Mouse (Mus musculus): ENCODE measurements around the gene Sat1.
"Not testable (repeated sequence)": the region's sequence is repeated elsewhere in the genome, so short reads cannot be mapped to it uniquely, and the experiment has no call there.

Sat1 gene

GRCm38 (mm10) chrX:155216271-155216670, at the start of gene Sat1:
TSS of gene Sat1 (minus strand) at chrX:155216449.
- peak; percentile 85 to 88 for DNase-seq (ENCODE audit: low spot score in 2 of 2)

DNA sequence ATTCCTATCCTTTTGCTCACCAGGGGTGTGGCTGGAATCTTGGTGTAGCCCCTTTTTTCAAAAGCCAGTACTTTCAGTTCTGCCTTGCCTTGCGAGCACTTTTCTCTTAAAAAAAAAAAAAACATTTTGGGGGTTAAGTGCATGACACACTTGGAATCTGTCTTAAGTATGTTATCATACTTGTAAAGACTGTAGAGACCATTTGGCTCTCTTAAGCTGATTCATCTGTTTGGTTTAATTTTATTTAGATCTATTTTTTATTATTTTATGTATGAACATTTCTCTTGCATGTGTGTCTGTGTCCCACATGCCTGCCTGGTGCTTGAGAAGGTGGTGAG, 46.6 kb upstream of the Sat1 start:
- no peak for DNase-seq (ENCODE audit: low spot score in 2 of 2)

GRCm38 (mm10) chrX:155262235-155262914, 46.1 kb upstream of the Sat1 start, which contains the start of gene Acot9:
TSS of gene Acot9 (plus strand) at chrX:155262443.
- peak; percentile 74 to 85 for DNase-seq (ENCODE audit: low spot score in 2 of 2)

DNA sequence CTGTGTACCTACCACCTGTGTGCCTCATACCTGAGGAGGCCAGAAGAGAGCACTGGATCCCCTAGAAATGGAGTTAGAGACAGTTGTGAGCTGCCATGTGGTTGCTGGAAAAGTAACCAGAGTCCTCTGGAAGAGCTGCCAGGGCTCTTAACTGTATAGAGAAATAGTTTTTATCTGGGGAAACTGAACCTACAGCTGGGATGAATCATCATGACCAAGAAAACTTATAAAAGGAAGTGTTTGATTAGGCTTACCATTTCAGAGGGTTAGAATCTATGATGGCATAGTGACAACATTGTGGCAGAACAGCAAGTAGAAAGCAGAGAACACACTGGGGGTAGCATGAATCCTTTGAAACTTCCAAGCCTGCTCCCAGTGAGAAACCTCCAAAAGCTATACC, 40.6 kb upstream of the Sat1 start:
- no peak for DNase-seq (ENCODE audit: low spot score in 2 of 2)

GRCm38 (mm10) chrX:155218277-155218676, 2.0 kb upstream of the Sat1 start:
- no peak for DNase-seq (ENCODE audit: low spot score in 2 of 2)

GRCm38 (mm10) chrX:155215501-155216248, 574 bp downstream of the Sat1 start:
- DNase-seq (ENCODE audit: low spot score in 2 of 2) = peak in 1 of 2 experiments; percentile 6

DNA sequence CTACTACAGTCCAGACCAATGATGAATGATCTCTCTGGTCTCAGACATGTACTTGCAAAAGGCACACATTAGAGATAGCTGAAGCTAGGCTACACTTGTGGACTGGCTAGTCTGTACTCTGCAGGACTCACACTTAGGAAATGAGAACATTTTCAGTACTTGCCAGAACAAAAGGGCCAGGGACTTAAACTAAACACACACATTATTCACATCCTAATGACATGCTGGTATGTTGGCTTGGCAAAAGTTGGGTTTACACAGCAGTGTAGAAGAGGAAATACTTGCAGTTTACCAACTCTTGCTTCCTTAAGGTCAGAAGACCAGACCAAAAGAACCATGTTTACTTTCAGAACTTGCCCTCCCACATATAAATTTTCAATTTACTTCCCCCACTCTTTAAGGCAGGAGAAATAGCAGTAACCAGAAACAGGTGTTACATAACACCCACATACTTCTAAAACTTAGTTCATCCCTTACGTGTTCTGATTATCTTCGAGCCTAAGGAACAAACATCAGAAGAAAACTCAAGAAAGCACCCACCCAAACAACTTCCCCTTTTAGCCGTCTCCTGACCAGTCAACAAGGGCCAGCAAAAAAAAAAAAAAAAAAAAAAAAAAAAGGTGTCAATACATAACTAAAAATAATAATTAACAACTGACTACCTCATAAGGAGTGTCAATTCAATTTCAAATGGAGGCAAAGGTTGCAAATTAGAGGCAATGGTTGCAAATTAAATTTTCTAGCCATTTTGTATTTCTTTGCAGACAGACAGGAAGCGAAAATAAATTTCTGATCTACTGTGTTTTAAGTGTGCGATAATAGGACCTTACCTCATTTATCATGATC, 1.7 kb downstream of the Sat1 start:
- no peak for DNase-seq (ENCODE audit: low spot score in 2 of 2)

DNA sequence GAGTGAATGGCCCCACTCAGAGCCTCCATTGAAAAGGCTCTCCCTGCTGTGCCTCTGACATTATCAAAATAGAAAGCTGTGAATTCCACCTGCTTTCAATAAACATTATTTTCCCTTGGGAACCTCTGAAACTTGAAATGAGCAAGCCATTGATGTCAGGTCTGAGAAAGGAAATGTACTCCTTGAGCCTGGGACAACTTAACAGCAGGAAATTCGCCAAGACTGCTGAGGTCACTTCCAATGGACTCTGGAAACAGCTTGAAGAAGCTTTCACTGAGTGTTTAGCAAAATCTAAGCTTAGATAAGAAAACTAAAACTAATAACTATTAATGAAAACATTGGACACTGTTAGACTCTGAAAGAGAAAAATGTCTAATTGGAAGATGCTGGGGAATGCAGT, 7.6 kb downstream of the Sat1 start:
- no peak for DNase-seq (ENCODE audit: low spot score in 2 of 2)

DNA sequence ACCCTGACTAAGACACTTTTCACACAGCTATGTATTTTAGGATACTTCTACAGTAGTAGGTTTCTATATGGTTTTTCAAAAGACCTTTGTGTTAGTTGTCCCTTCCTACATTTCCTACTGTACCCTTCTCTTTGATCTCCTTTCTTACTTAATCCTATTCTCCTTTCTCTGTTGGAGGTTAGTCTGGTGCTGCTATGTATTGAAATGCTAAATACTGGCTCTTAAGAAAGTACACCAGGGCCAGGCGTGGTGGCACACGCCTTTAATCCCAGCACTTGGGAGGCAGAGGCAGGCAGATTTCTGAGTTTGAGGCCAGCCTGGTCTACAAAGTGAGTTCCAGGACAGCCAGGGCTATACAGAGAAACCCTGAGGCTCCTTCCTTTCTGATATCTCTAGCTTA, 10.8 kb downstream of the Sat1 start:
- not testable (repeated sequence) for DNase-seq (ENCODE audit: low spot score in 2 of 2)

GRCm38 (mm10) chrX:155202406-155203305, 13.6 kb downstream of the Sat1 start:
- DNase-seq (ENCODE audit: low spot score in 2 of 2) = no peak

DNA sequence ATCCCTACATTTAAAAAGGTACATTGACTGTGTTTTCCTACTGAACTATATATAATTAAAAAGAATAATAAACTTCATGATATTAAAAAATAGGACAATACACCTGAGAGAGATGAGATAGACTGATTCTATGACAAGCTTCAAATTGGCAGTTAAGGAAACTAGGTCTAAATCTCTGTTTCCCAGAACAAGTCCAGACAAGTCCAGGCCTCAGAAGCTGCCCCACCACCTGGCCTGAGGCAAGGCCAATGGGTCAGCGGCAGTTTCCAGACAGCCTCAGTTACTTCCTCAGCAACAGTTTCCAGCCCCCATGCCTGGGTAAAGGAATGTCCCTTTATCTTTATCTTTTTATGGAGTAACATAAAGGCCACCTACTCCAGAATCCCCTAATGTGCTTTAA, 14.4 kb downstream of the Sat1 start:
- DNase-seq (ENCODE audit: low spot score in 2 of 2) = no peak

- DNase-seq (ENCODE audit: low spot score in 2 of 2) = no peak
Observed at GRCm38 (mm10) chrX:155194979-155195378, 21.3 kb downstream of the Sat1 start.

GRCm38 (mm10) chrX:155193732-155194443, 22.4 kb downstream of the Sat1 start:
- DNase-seq (ENCODE audit: low spot score in 2 of 2) = no peak

DNA sequence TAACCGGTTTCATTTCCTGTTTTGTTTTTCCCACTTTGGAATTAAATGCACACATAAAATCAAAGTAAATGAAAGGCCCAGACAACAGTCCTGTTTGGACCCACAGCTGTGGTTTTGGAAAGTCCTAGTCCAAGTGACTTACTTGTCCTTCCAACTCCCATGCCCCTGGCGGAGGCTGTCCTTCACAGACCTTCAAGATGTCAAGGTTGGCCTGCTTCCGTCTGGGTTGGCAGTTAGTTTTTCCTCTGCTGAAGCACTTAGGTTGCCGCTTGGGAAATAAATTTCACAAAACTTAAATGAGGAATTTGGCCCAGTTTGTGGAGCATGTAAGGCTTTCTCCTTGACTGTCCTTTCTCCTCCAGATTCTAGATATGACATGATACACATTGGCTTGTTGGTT, 24.3 kb downstream of the Sat1 start:
- DNase-seq (ENCODE audit: low spot score in 2 of 2) = no peak

DNA sequence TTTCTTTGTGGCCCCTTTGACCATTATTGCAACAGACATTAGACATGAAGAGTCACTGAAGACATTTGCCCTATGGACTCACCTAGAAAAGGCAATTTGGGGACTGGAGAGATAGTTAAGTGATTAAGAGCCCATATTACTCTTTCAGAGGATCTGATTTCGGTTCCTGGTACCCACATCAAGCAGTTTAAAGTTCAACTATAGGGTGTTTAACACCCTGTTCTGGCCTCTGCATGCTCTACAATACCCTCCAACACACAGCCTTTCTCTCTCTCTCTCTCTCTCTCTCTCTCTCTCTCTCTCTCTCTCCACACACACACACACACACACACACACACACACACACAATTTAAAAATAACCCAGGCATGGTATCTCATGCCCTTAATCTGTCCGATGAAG, 38.6 kb downstream of the Sat1 start:
- DNase-seq (ENCODE audit: low spot score in 2 of 2) = no peak

DNA sequence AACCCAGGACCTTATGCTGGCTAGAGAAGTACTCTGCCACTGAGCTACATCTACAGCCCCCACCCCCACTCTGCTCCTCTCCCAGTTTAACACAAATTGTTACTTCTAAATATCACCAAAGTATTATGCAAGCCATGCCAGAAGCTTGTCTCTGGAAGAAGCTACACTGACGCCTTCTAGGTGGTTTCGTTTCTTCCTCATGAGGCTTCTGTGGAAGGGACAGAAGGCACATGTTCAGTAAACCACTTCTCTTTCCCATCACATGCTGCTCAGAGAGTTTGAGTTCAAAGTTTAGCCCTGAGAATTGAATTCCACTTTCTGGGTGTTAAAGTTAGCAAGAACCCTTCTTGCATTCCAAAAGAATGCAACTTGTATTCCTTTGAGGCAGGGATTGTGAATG, 39.0 kb downstream of the Sat1 start:
- DNase-seq (ENCODE audit: low spot score in 2 of 2) = no peak

- DNase-seq (ENCODE audit: low spot score in 2 of 2) = no peak
Observed at GRCm38 (mm10) chrX:155175568-155175967, 40.7 kb downstream of the Sat1 start.

- no peak for DNase-seq (ENCODE audit: low spot score in 2 of 2)
Observed at GRCm38 (mm10) chrX:155172310-155172709, 43.9 kb downstream of the Sat1 start.

GRCm38 (mm10) chrX:155171754-155172153, 44.5 kb downstream of the Sat1 start:
- DNase-seq (ENCODE audit: low spot score in 2 of 2) = no peak

GRCm38 (mm10) chrX:155169886-155170285, 46.4 kb downstream of the Sat1 start:
- no peak for DNase-seq (ENCODE audit: low spot score in 2 of 2)

- no peak for DNase-seq (ENCODE audit: low spot score in 2 of 2)
Observed at GRCm38 (mm10) chrX:155167667-155168066, 48.6 kb downstream of the Sat1 start.

Measured in right cerebral cortex, adult 2 months (tissue).